Mouse (Mus musculus): Measurements from ENCODE around the gene Card19.

The Card19 gene

GRCm38 (mm10) chr13:49169448-49170207 lies 46.2 kb downstream of the Card19 start:
- DNase-seq = peak; percentile 98

GRCm38 (mm10) chr13:49167081-49167480 lies 48.8 kb downstream of the Card19 start:
- no peak for DNase-seq

GRCm38 (mm10) chr13:49163645-49164044 lies 52.2 kb downstream of the Card19 start:
- no peak for DNase-seq

GRCm38 (mm10) chr13:49162722-49163121 lies 53.1 kb downstream of the Card19 start:
- DNase-seq = peak; percentile 25

GRCm38 (mm10) chr13:49161236-49161635 lies 54.6 kb downstream of the Card19 start:
- DNase-seq = no peak

GRCm38 (mm10) chr13:49158040-49158713 lies 57.7 kb downstream of the Card19 start:
- DNase-seq = peak; percentile 51

- DNase-seq = no peak
Observed at GRCm38 (mm10) chr13:49156645-49157044, 59.2 kb downstream of the Card19 start.

GRCm38 (mm10) chr13:49154621-49155020 lies 61.2 kb downstream of the Card19 start:
- DNase-seq = peak; percentile 54

- DNase-seq = peak; percentile 26
Observed at GRCm38 (mm10) chr13:49154028-49154427, 61.8 kb downstream of the Card19 start.

Data from kidney, adult 9 months (tissue).